Mouse (Mus musculus): ENCODE results near the gene Prpf18. TPM values are rescaled to one million over a fixed set of nuclear protein-coding genes. Genes with fewer than 3 reads are reported as not detected.
"Not testable (repeated sequence)": the region's sequence is repeated elsewhere in the genome, so short reads cannot be mapped to it uniquely, and the experiment has no call there.

Gene Prpf18
- polyA plus RNA-seq, 1 experiment from 2014 or later, result 31.1 TPM

GRCm38 (mm10) chr2:4629470-4629869, 22.4 kb downstream of the Prpf18 start:
- peaks cover 58% of the 10 kb centered on the region for H3K36me3 ChIP-seq
- no peaks in the 10 kb centered on the region for H3K9me3 ChIP-seq
- H3K27me3 ChIP-seq (ENCODE audit: insufficient read depth, poor library complexity, severe bottlenecking), result no peaks in the 10 kb centered on the region
- no peak overlapping the region for H3K4me3 ChIP-seq
- WGBS, result 80% methylated on average over 11 of the region's 11 CpGs
- H3K4me1 ChIP-seq, result no peaks in the 10 kb centered on the region
- peak; percentile 68 for DNase-seq (ENCODE audit: low spot score)
- no peak overlapping the region for H3K27ac ChIP-seq

GRCm38 (mm10) chr2:4628920-4629319, 23.0 kb downstream of the Prpf18 start:
- H3K27me3 ChIP-seq (ENCODE audit: insufficient read depth, poor library complexity, severe bottlenecking), result no peaks in the 10 kb centered on the region
- no peak overlapping the region for H3K4me3 ChIP-seq
- no peak overlapping the region for H3K27ac ChIP-seq
- WGBS, result 94% methylated on average over 2 of the region's 2 CpGs
- H3K36me3 ChIP-seq, result peaks cover 58% of the 10 kb centered on the region
- no peak for DNase-seq (ENCODE audit: low spot score)
- H3K4me1 ChIP-seq, result no peaks in the 10 kb centered on the region
- H3K9me3 ChIP-seq, result no peaks in the 10 kb centered on the region

GRCm38 (mm10) chr2:4626911-4627310, 25.0 kb downstream of the Prpf18 start:
- WGBS, result 94% methylated on average over 3 of the region's 3 CpGs
- no peaks in the 10 kb centered on the region for H3K4me1 ChIP-seq
- peaks cover 52% of the 10 kb centered on the region for H3K36me3 ChIP-seq
- H3K4me3 ChIP-seq, result no peak overlapping the region
- H3K27ac ChIP-seq, result no peak overlapping the region
- H3K9me3 ChIP-seq, result no peaks in the 10 kb centered on the region
- H3K27me3 ChIP-seq (ENCODE audit: insufficient read depth, poor library complexity, severe bottlenecking), result no peaks in the 10 kb centered on the region
- DNase-seq (ENCODE audit: low spot score), result no peak

- peak; percentile 43 for DNase-seq (ENCODE audit: low spot score)
- Histone ChIP-seq H3K27ac (no peak overlapping the region), H3K9me3 (no peaks in the 10 kb centered on the region), H3K4me1 (peaks cover 9% of the 10 kb centered on the region; the same call in 1 of the 2 replicates), H3K36me3 (peaks cover 23% of the 10 kb centered on the region), H3K27me3 (ENCODE audit: insufficient read depth, poor library complexity, severe bottlenecking) (no peaks in the 10 kb centered on the region), H3K4me3 (no peak overlapping the region)
- WGBS, result 81% methylated on average over 3 of the region's 3 CpGs
Measured at GRCm38 (mm10) chr2:4621471-4621985, 30.4 kb downstream of the Prpf18 start.

GRCm38 (mm10) chr2:4620640-4621401, 31.1 kb downstream of the Prpf18 start:
- Histone ChIP-seq H3K27me3 (ENCODE audit: insufficient read depth, poor library complexity, severe bottlenecking) (no peaks in the 10 kb centered on the region), H3K27ac (no peak overlapping the region), H3K9me3 (no peaks in the 10 kb centered on the region), H3K36me3 (peaks cover 18% of the 10 kb centered on the region), H3K4me1 (peaks cover 9% of the 10 kb centered on the region; the same call in 1 of the 2 replicates), H3K4me3 (no peak overlapping the region)
- 79% methylated on average over 12 of the region's 12 CpGs for WGBS
- peak; percentile 56 for DNase-seq (ENCODE audit: low spot score)

- Histone ChIP-seq H3K4me1 (peaks cover 9% of the 10 kb centered on the region; the same call in 1 of the 2 replicates), H3K9me3 (no peaks in the 10 kb centered on the region), H3K4me3 (no peak overlapping the region), H3K27me3 (ENCODE audit: insufficient read depth, poor library complexity, severe bottlenecking) (no peaks in the 10 kb centered on the region), H3K36me3 (peaks cover 18% of the 10 kb centered on the region), H3K27ac (no peak overlapping the region)
- peak; percentile 64 for DNase-seq (ENCODE audit: low spot score)
- 63% methylated on average over 6 of the region's 6 CpGs for WGBS
Measured at GRCm38 (mm10) chr2:4619893-4620593, 31.9 kb downstream of the Prpf18 start.

GRCm38 (mm10) chr2:4619126-4619525, 32.8 kb downstream of the Prpf18 start:
- not testable (repeated sequence) for H3K27ac ChIP-seq; H3K9me3 ChIP-seq; H3K27me3 ChIP-seq (ENCODE audit: insufficient read depth, poor library complexity, severe bottlenecking); DNase-seq (ENCODE audit: low spot score); H3K4me3 ChIP-seq
- Histone ChIP-seq H3K36me3 (peaks cover 13% of the 10 kb centered on the region), H3K4me1 (peaks cover 11% of the 10 kb centered on the region; the same call in 1 of the 2 replicates)

GRCm38 (mm10) chr2:4616995-4617394, 34.9 kb downstream of the Prpf18 start:
- 89% methylated on average over 4 of the region's 4 CpGs for WGBS
- H3K27me3 ChIP-seq (ENCODE audit: insufficient read depth, poor library complexity, severe bottlenecking), result no peaks in the 10 kb centered on the region
- H3K36me3 ChIP-seq, result peaks cover 9% of the 10 kb centered on the region
- H3K27ac ChIP-seq, result no peak overlapping the region
- H3K4me3 ChIP-seq, result no peak overlapping the region
- no peak for DNase-seq (ENCODE audit: low spot score)
- no peaks in the 10 kb centered on the region for H3K9me3 ChIP-seq
- peaks cover 11% of the 10 kb centered on the region; the same call in 1 of the 2 replicates for H3K4me1 ChIP-seq

- Histone ChIP-seq H3K4me3 (no peak overlapping the region), H3K9me3 (no peaks in the 10 kb centered on the region), H3K36me3 (peaks cover 28% of the 10 kb centered on the region), H3K27ac (no peak overlapping the region), H3K4me1 (peaks cover 5% of the 10 kb centered on the region; the same call in 1 of the 2 replicates), H3K27me3 (ENCODE audit: insufficient read depth, poor library complexity, severe bottlenecking) (no peaks in the 10 kb centered on the region)
- no peak for DNase-seq (ENCODE audit: low spot score)
- 90% methylated on average over 2 of the region's 2 CpGs for WGBS
Measured at GRCm38 (mm10) chr2:4615014-4615546, 36.8 kb downstream of the Prpf18 start.

GRCm38 (mm10) chr2:4614276-4614929, 37.5 kb downstream of the Prpf18 start:
- H3K4me3 ChIP-seq; H3K27me3 ChIP-seq (ENCODE audit: insufficient read depth, poor library complexity, severe bottlenecking); H3K4me1 ChIP-seq; H3K27ac ChIP-seq; H3K9me3 ChIP-seq; DNase-seq (ENCODE audit: low spot score): not testable (repeated sequence)
- WGBS, result 42% methylated on average over 6 of the region's 6 CpGs
- H3K36me3 ChIP-seq, result peaks cover 33% of the 10 kb centered on the region

GRCm38 (mm10) chr2:4611704-4612103, 40.2 kb downstream of the Prpf18 start:
- Histone ChIP-seq H3K9me3 (no peaks in the 10 kb centered on the region), H3K36me3 (peaks cover 58% of the 10 kb centered on the region), H3K4me1 (0 out of 2 replicates have a peak, but pooled peaks cover 3% of the 10 kb centered on the region), H3K27me3 (ENCODE audit: insufficient read depth, poor library complexity, severe bottlenecking) (no peaks in the 10 kb centered on the region), H3K4me3 (no peak overlapping the region), H3K27ac (no peak overlapping the region)
- WGBS, result 87% methylated on average over 10 of the region's 10 CpGs
- DNase-seq (ENCODE audit: low spot score), result no peak

- Histone ChIP-seq H3K27ac (no peak overlapping the region), H3K4me3 (no peak overlapping the region), H3K9me3 (no peaks in the 10 kb centered on the region), H3K27me3 (ENCODE audit: insufficient read depth, poor library complexity, severe bottlenecking) (no peaks in the 10 kb centered on the region), H3K4me1 (0 out of 2 replicates have a peak, but pooled peaks cover 3% of the 10 kb centered on the region), H3K36me3 (peaks cover 62% of the 10 kb centered on the region)
- no peak for DNase-seq (ENCODE audit: low spot score)
- WGBS, result 85% methylated on average over 6 of the region's 6 CpGs
Measured at GRCm38 (mm10) chr2:4611295-4611694, 40.6 kb downstream of the Prpf18 start.
